13 mouse cellular contexts compared by ENCODE assay signal in the genomic region with DNA sequence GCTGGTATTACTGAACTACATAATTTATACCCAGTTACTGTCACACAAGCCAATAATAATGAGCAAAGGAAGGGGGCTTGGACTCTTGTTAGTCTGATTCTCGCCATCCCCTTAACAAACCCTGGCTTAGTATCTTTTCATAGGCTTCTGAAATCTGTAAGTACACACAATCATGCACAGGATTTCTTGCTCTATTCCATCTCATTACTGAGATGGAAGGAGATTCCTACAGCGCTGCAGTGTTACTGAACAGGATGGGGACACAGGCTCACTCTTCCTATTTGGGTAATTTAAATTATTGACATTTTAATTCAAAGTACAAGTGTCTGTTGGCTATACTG.
A peak's percentile ranks its signal among the peaks of the same experiment; 100 is the strongest.
DNase-seq lines count a peak whose midpoint lies in the region; ATAC-seq lines count a peak whose summit lies in the region.
"Had no signal": no experiment of that assay in that cellular context is flagged by ENCODE, and none has a peak within 500 bp of the region (broad histone marks: within the 10 kb centered on the region; RNA-seq: fewer than 3 reads in every experiment).

No protein-coding gene starts in this region.

- no peak overlapping the region for H3K4me2 ChIP-seq in forebrain, embryonic 12.5 days
- H3K4me2 ChIP-seq in neural tube, embryonic 11.5 days (ENCODE audit: low read depth) = no peak overlapping the region
- no peak overlapping the region for H3K4me2 ChIP-seq in midbrain, embryonic 14.5 days (ENCODE audit: low read length)
- H3K4me2 ChIP-seq: heart, embryonic 12.5 days; liver, embryonic 13.5 days had no signal

- peaks cover 16% of the 10 kb centered on the region for H3K4me1 ChIP-seq in forebrain, embryonic 12.5 days
- peaks cover 12% of the 10 kb centered on the region for H3K4me1 ChIP-seq in forebrain, embryonic 10.5 days
- H3K4me1 ChIP-seq in neural tube, embryonic 11.5 days (ENCODE audit: control insufficient read depth, insufficient read depth, low read length) = no peaks in the 10 kb centered on the region
- peaks cover 17% of the 10 kb centered on the region for H3K4me1 ChIP-seq in midbrain, embryonic 14.5 days (ENCODE audit: control insufficient read depth, insufficient read depth, low read length)
- H3K4me1 ChIP-seq: heart, embryonic 12.5 days; liver, embryonic 13.5 days had no signal

- H3K9me3 ChIP-seq in forebrain, embryonic 12.5 days = no peaks in the 10 kb centered on the region
- no peaks in the 10 kb centered on the region for H3K9me3 ChIP-seq in forebrain, embryonic 10.5 days
- no peaks in the 10 kb centered on the region for H3K9me3 ChIP-seq in neural tube, embryonic 11.5 days (ENCODE audit: control insufficient read depth, low read length)
- H3K9me3 ChIP-seq in midbrain, embryonic 14.5 days (ENCODE audit: control insufficient read depth, low read length) = no peaks in the 10 kb centered on the region
- H3K9me3 ChIP-seq: heart, embryonic 12.5 days; liver, embryonic 13.5 days had no signal

- peak overlapping the region; percentile 21; the same call in 1 of the 2 replicates for H3K27ac ChIP-seq in forebrain, embryonic 12.5 days
- no peak overlapping the region; the same call in 1 of the 2 replicates for H3K27ac ChIP-seq in forebrain, embryonic 10.5 days
- 0 out of 2 replicates have a peak overlapping the region, but pooled peaks have one; percentile 3 for H3K27ac ChIP-seq in neural tube, embryonic 11.5 days (ENCODE audit: low read depth, low read length)
- H3K27ac ChIP-seq in midbrain, embryonic 14.5 days (replicated peaks; ENCODE audit: low read depth, low read length) = peak overlapping the region; percentile 58
- H3K27ac ChIP-seq: liver, embryonic 13.5 days had no signal

- H3K36me3 ChIP-seq in forebrain, embryonic 12.5 days (replicated peaks) = no peaks in the 10 kb centered on the region
- H3K36me3 ChIP-seq in forebrain, embryonic 10.5 days (replicated peaks) = no peaks in the 10 kb centered on the region
- no peaks in the 10 kb centered on the region for H3K36me3 ChIP-seq in neural tube, embryonic 11.5 days (ENCODE audit: control insufficient read depth, insufficient read depth, low read length)
- no peaks in the 10 kb centered on the region for H3K36me3 ChIP-seq in midbrain, embryonic 14.5 days (ENCODE audit: control insufficient read depth, insufficient read depth, low read length)
- H3K36me3 ChIP-seq: heart, embryonic 12.5 days; liver, embryonic 13.5 days had no signal

- no peak overlapping the region for H3K9ac ChIP-seq in forebrain, embryonic 12.5 days
- no peak overlapping the region for H3K9ac ChIP-seq in neural tube, embryonic 11.5 days (ENCODE audit: low read length)
- H3K9ac ChIP-seq in midbrain, embryonic 14.5 days (replicated peaks; ENCODE audit: low read length) = no peak overlapping the region
- H3K9ac ChIP-seq: heart, embryonic 12.5 days; liver, embryonic 13.5 days had no signal

- DNase-seq in forebrain, embryonic 10.5 days (ENCODE audit: extremely low spot score, low spot score) = no peak
- no peak for DNase-seq in neural tube, embryonic 11.5 days (ENCODE audit: low spot score)
- no peak for DNase-seq in neural tube, embryonic 10.5 days (ENCODE audit: extremely low spot score, low spot score)
- DNase-seq in midbrain, embryonic 14.5 days = no peak
- no peak for DNase-seq in gastrocnemius, adult 8-10 months (ENCODE audit: low spot score in 2 of 2)
- no peak for DNase-seq in ovary, postnatal 14 days (ENCODE audit: low spot score)
- no peak for DNase-seq in cerebellum, adult 11-12 months
- DNase-seq: kidney, adult 2 months; liver, embryonic 13.5 days; lung, postnatal 14 days; thymus, postnatal 14 days had no signal

- 61% methylated on average over 2 of the region's 2 CpGs for WGBS in forebrain, embryonic 12.5 days
- WGBS in forebrain, embryonic 10.5 days = 82% methylated on average over 2 of the region's 2 CpGs
- 70% methylated on average over 2 of the region's 2 CpGs for WGBS in neural tube, embryonic 11.5 days
- WGBS in midbrain, embryonic 14.5 days = 25% methylated on average over 2 of the region's 2 CpGs

- no peaks in the 10 kb centered on the region for H3K27me3 ChIP-seq in forebrain, embryonic 12.5 days
- no peaks in the 10 kb centered on the region for H3K27me3 ChIP-seq in forebrain, embryonic 10.5 days (ENCODE audit: poor library complexity, severe bottlenecking)
- no peaks in the 10 kb centered on the region for H3K27me3 ChIP-seq in neural tube, embryonic 11.5 days (ENCODE audit: control insufficient read depth, insufficient read depth, low read length)
- H3K27me3 ChIP-seq in midbrain, embryonic 14.5 days (ENCODE audit: control insufficient read depth, insufficient read depth, low read length) = no peaks in the 10 kb centered on the region
- H3K27me3 ChIP-seq: heart, embryonic 12.5 days; liver, embryonic 13.5 days had no signal

- no peak overlapping the region for H3K4me3 ChIP-seq in forebrain, embryonic 12.5 days (replicated peaks)
- no peak overlapping the region for H3K4me3 ChIP-seq in forebrain, embryonic 10.5 days
- H3K4me3 ChIP-seq in neural tube, embryonic 11.5 days (ENCODE audit: low read depth, low read length) = no peak overlapping the region
- no peak overlapping the region for H3K4me3 ChIP-seq in midbrain, embryonic 14.5 days (replicated peaks; ENCODE audit: low read depth, low read length)
- H3K4me3 ChIP-seq: heart, embryonic 12.5 days; liver, embryonic 13.5 days had no signal

- 0 out of 2 replicates have a peak, but pooled peaks have one; percentile 27 for ATAC-seq in forebrain, embryonic 12.5 days (ENCODE audit: low FRiP score)
- ATAC-seq in neural tube, embryonic 11.5 days (ENCODE audit: insufficient read depth, low FRiP score, low TSS enrichment) = 0 out of 2 replicates have a peak, but pooled peaks have one; percentile 7
- ATAC-seq in midbrain, embryonic 14.5 days (ENCODE audit: low FRiP score, low TSS enrichment) = peak; percentile 31; the same call in 1 of the 2 replicates
